Mouse (Mus musculus) hindbrain, postnatal 0 days (tissue): ENCODE measurements around the gene Map7d1. TPM values are rescaled to one million over a fixed set of nuclear protein-coding genes. Genes with fewer than 3 reads are reported as not detected.

Experiments used
- ATAC-seq: fragments of 200-750 bp; cut with Nextera tagmentation; 2 replicates; pipeline ENCODE4 v1.8.0; 2017; ENCODE audit warnings: mild to moderate bottlenecking, moderate TSS enrichment, moderate library complexity
- DNase-seq: peaks from one replicate; pipeline ENCODE4 v3.0.0-alpha.2; 2015; ENCODE audit warnings: low spot score
- H3K27ac ChIP-seq: fragments of 300-500 bp; sonication (generic); 2 replicates; pipeline ENCODE4 v1.5.1; 2014; ENCODE audit warnings: mild to moderate bottlenecking
- H3K27me3 ChIP-seq: fragments of 300-500 bp; sonication (generic); 2 replicates; pipeline ENCODE4 v1.6.1; 2014; ENCODE audit warnings: low read length, mixed read lengths; ENCODE audit not compliant: insufficient read depth
- H3K36me3 ChIP-seq: fragments of 300-500 bp; sonication (generic); 2 replicates; pipeline ENCODE4 v1.6.1; 2014; ENCODE audit warnings: low read length, mixed read lengths; ENCODE audit not compliant: insufficient read depth
- H3K4me1 ChIP-seq: fragments of 300-500 bp; sonication (generic); 2 replicates; pipeline ENCODE4 v1.6.1; 2014; ENCODE audit warnings: antibody characterized with exemption, low read length, mixed read lengths; ENCODE audit not compliant: insufficient read depth
- H3K4me2 ChIP-seq: fragments of 300-500 bp; sonication (generic); 2 replicates; pipeline ENCODE4 v1.6.1; 2014; ENCODE audit warnings: low read depth, mild to moderate bottlenecking, low read length, moderate library complexity, mixed read lengths
- H3K4me3 ChIP-seq: fragments of 300-500 bp; sonication (generic); 2 replicates; pipeline ENCODE4 v1.5.1; 2014; ENCODE audit warnings: low read length
- H3K9ac ChIP-seq: fragments of 300-500 bp; sonication (generic); replicated peaks from 2 replicates; pipeline ENCODE4 v1.6.1; 2014; ENCODE audit warnings: mild to moderate bottlenecking, low read length, moderate library complexity, mixed read lengths
- H3K9me3 ChIP-seq: fragments of 300-500 bp; sonication (generic); 2 replicates; pipeline ENCODE4 v1.6.1; 2016; ENCODE audit warnings: low read length, mixed read lengths
- CTCF ChIP-seq: IDR thresholded peaks from 2 replicates; pipeline ENCODE4 v1.5.1; 2016; ENCODE audit warnings: antibody characterized with exemption, control low read depth, low read depth
- WGBS: fragments of 180-500 bp; shearing (Covaris S2); extraction: QIAGEN DNeasy Blood & Tissue Kit; methylation state at CpG from one replicate; pipeline ENCODE4 v1.1.7; 2014; 5-methylcytosine and 5-hydroxymethylcytosine counted together
- polyA plus RNA-seq: library from polyadenylated mRNA; unstranded; fragments of >200 nt; fragmentation: Nextera tagmentation; extraction: Ambion mirVana; gene quantifications from 2 replicates; pipeline ENCODE4 v1.2.1, GENCODE M21; 2015
- total RNA-seq: library from RNA; depleted of rRNA; stranded (reverse); fragments of >200 nt; gene quantifications from 2 replicates; pipeline ENCODE4 v1.2.3, GENCODE M21; 2014

The Map7d1 gene
- total and polyA plus RNA-seq, 2 experiments from 2014 or later, result 54.6 to 106 TPM

GRCm38 (mm10) chr4:126295937-126296336, 39.8 kb upstream of the Map7d1 start:
- 48% methylated on average over 4 of the region's 4 CpGs for WGBS
- no peak overlapping the region for H3K4me2 ChIP-seq
- no peak overlapping the region for H3K9ac ChIP-seq
- no peaks in the 10 kb centered on the region for H3K9me3 ChIP-seq
- H3K4me3 ChIP-seq, result no peak overlapping the region
- no peak for TF ChIP-seq CTCF
- no peaks in the 10 kb centered on the region for H3K36me3 ChIP-seq
- H3K4me1 ChIP-seq, result peaks cover 11% of the 10 kb centered on the region
- ATAC-seq (no peak), DNase-seq (no peak)
- H3K27ac ChIP-seq, result no peak overlapping the region
- H3K27me3 ChIP-seq, result peaks cover 13% of the 10 kb centered on the region; the same call in 1 of the 2 replicates

DNA sequence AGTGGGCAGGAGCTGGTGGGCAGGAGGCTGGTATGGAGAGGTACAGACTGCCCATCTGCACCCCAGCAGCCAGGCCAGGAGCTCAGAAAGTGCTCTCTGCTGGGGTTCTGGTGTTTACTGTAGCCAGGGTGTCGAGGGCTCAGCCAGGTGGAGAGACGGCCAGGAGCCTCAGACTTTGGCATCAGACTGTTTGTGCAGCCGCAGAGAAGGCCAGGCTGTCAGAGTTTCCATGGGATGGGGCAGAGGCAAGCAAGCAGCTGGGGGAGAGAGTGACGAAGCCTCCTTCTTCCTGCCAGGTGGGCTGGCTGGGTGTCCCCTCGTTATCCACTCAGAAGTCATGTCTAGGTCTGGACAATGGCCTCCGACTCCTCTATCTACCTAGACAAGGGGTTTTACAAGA, 39.0 kb upstream of the Map7d1 start:
- Histone ChIP-seq H3K27me3 (peaks cover 6% of the 10 kb centered on the region; the same call in 1 of the 2 replicates), H3K9ac (no peak overlapping the region), H3K4me1 (peaks cover 9% of the 10 kb centered on the region; the same call in 1 of the 2 replicates), H3K4me3 (no peak overlapping the region), H3K4me2 (no peak overlapping the region), H3K27ac (no peak overlapping the region), H3K9me3 (no peaks in the 10 kb centered on the region), H3K36me3 (no peaks in the 10 kb centered on the region)
- no peak for TF ChIP-seq CTCF
- 67% methylated on average over 6 of the region's 6 CpGs for WGBS
- ATAC-seq (no peak), DNase-seq (no peak)

DNA sequence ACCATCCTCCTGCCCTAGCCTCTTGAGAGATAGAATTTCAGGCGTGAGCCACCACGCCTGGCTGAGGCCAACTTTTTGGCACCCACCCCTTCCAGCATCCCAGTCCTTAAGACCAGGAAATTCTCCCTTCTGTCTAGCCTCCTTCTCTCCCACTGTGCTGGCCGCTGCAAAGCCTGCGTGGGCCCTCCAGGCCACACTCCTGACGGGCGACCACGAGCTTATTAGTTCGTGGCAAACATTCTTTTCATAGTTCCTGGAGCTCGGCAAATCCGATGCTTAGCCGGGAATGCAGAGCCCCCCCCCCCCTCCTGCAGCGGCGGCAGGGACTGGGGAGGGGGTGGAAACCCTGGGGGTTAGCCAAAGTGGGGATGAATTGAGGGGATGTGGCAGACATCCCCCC, 35.1 kb upstream of the Map7d1 start:
- WGBS, result 34% methylated on average over 13 of the region's 13 CpGs
- no peak for DNase-seq
- H3K27ac ChIP-seq, result no peak overlapping the region

GRCm38 (mm10) chr4:126290314-126290713, 34.2 kb upstream of the Map7d1 start:
- 75% methylated on average over 8 of the region's 8 CpGs for WGBS
- ATAC-seq (no peak), DNase-seq (no peak)
- Histone ChIP-seq H3K9me3 (no peaks in the 10 kb centered on the region), H3K4me3 (no peak overlapping the region), H3K27me3 (peaks cover 13% of the 10 kb centered on the region), H3K4me2 (no peak overlapping the region), H3K9ac (no peak overlapping the region), H3K4me1 (no peaks in the 10 kb centered on the region), H3K36me3 (no peaks in the 10 kb centered on the region), H3K27ac (no peak overlapping the region)
- TF ChIP-seq CTCF, result no peak

More for the DNA sequence above, 35.1 kb upstream of the Map7d1 start:
- no peaks in the 10 kb centered on the region for H3K36me3 ChIP-seq
- TF ChIP-seq CTCF, result no peak
- H3K4me1 ChIP-seq, result peaks cover under 1% of the 10 kb centered on the region; the same call in 1 of the 2 replicates
- no peak overlapping the region for H3K4me2 ChIP-seq
- ATAC-seq, result no peak
- H3K4me3 ChIP-seq, result no peak overlapping the region
- no peak overlapping the region for H3K9ac ChIP-seq
- no peaks in the 10 kb centered on the region for H3K9me3 ChIP-seq
- peaks cover 7% of the 10 kb centered on the region for H3K27me3 ChIP-seq

GRCm38 (mm10) chr4:126288085-126288666, 32.0 kb upstream of the Map7d1 start:
- H3K9ac ChIP-seq, result no peak overlapping the region
- no peak for ATAC-seq
- 30% methylated on average over 17 of the region's 17 CpGs for WGBS
- no peak overlapping the region for H3K27ac ChIP-seq
- H3K36me3 ChIP-seq, result no peaks in the 10 kb centered on the region
- TF ChIP-seq CTCF, result no peak
- no peaks in the 10 kb centered on the region for H3K4me1 ChIP-seq
- no peak overlapping the region for H3K4me3 ChIP-seq
- no peak overlapping the region for H3K4me2 ChIP-seq
- DNase-seq, result no peak
- H3K9me3 ChIP-seq, result no peaks in the 10 kb centered on the region
- H3K27me3 ChIP-seq, result peaks cover 13% of the 10 kb centered on the region

DNA sequence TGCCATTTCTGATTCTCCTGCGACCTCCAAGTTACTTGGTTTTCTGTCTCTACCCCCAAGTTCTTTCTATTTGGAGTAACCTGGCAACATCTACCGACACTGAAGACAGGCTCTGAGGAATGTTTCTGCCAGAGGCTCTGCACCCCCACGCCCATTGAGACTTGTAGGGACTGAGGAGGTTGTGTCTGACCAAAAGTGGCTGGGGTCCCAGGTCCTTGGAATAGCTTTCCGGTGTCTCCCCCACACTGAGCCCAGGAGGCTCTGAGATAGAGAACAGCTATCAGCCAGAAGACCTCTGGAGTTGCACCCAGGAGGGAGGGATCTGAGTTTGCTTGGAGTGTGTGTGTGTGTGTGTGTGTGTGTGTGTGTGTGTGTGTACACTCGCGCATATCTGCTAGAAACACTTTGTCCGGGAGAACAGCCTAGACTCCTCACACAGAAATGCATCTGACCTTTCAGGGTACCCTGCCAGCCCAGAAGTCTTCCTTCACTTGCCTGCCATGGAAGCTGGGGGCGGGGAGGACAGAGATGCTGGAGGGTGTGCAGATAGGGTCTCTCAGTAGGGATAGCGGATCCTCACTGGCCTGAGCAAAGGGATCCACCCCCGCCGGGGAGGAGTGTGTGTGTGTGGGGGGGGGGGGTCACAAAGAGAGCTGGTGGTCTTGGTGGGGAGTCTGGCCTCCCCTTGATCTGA, 31.3 kb upstream of the Map7d1 start:
- H3K4me3 ChIP-seq, result no peak overlapping the region
- no peak overlapping the region for H3K4me2 ChIP-seq
- TF ChIP-seq CTCF, result no peak
- H3K9me3 ChIP-seq, result no peaks in the 10 kb centered on the region
- H3K27ac ChIP-seq, result no peak overlapping the region
- no peaks in the 10 kb centered on the region for H3K36me3 ChIP-seq
- ATAC-seq (no peak), DNase-seq (no peak)
- H3K27me3 ChIP-seq, result peaks cover 13% of the 10 kb centered on the region
- no peak overlapping the region for H3K9ac ChIP-seq
- 23% methylated on average over 11 of the region's 11 CpGs for WGBS
- no peaks in the 10 kb centered on the region for H3K4me1 ChIP-seq

GRCm38 (mm10) chr4:126286492-126286891, 30.3 kb upstream of the Map7d1 start, which contains the start of gene Col8a2:
Gene Col8a2, plus strand, starts transcription at chr4:126286793.
- WGBS, result 5% methylated on average over 29 of the region's 42 CpGs
- peak within 1 kb of the TSS; percentile 28; the same call in 1 of the 2 replicates for H3K9ac ChIP-seq
- no peak within 1 kb of the TSS for H3K27ac ChIP-seq
- no peak for TF ChIP-seq CTCF
- no peaks in the 10 kb centered on the region for H3K9me3 ChIP-seq
- H3K4me1 ChIP-seq, result no peaks in the 10 kb centered on the region
- peaks cover 13% of the 10 kb centered on the region for H3K27me3 ChIP-seq
- DNase-seq (no peak), ATAC-seq (no peak)
- peak within 1 kb of the TSS; percentile 43 for H3K4me2 ChIP-seq
- no peaks in the 10 kb centered on the region for H3K36me3 ChIP-seq
- H3K4me3 ChIP-seq, result peak within 1 kb of the TSS; percentile 27
